Comparison of ENCODE assay signal across 24 mouse cellular contexts in the genomic region with DNA sequence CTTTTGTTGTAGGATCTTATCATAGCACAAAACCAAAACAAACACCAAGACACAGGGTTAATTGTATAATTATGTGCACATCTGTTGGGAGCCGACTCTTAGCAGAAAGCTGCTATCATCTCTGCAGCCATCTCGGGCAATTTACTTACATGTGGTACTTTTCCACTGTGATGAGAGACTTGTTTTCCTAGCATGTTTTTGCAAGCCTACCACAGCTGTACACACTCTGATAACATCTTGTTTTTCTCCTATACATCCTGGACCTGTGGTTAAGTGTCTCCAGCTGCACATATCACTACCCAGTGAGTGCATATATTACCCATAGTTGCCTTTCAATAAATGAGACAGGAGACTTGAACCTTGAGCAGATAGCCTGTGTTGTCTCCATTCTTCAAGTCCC. TPM values are rescaled to one million over a fixed set of nuclear protein-coding genes. Genes with fewer than 3 reads are reported as not detected.
A peak's percentile ranks its signal among the peaks of the same experiment; 100 is the strongest.
DNase-seq lines count a peak whose midpoint lies in the region; ATAC-seq and TF ChIP-seq lines count a peak whose summit lies in the region.
"Had no signal": no experiment of that assay in that cellular context is flagged by ENCODE, and none has a peak within 500 bp of the region (broad histone marks: within the 10 kb centered on the region; RNA-seq: fewer than 3 reads in every experiment).

No protein-coding gene starts in this region.

- TF ChIP-seq EP300 in CH12.LX (IDR thresholded peaks at IDR 0.05; ENCODE audit: low read length) = no peak

- DNase-seq in frontal cortex, postnatal 10 days (ENCODE audit: low spot score in 2 of 2) = no peak
- DNase-seq in CH12.LX (ENCODE audit: extremely low read depth) = no peak
- peak; percentile 46 for DNase-seq in thymus, postnatal 25 days
- DNase-seq in cerebellum, adult 11-12 months = no peak
- DNase-seq in cerebellum, adult 2 months = no peak
- no peak for DNase-seq in yolk sac, embryonic 10.5 days (ENCODE audit: low spot score)
- DNase-seq: adrenal gland, postnatal 14 days; cerebellum, postnatal 10 days; gastrocnemius, adult 2 months; heart, postnatal 10 days; kidney, adult 11 months; liver, embryonic 13.5 days; lung, adult 2 months; lung, postnatal 14 days; right cerebral cortex, postnatal 14 days had no signal

- no peak overlapping the region for H3K4me3 ChIP-seq in CH12.LX (replicated peaks in 1 of 3; ENCODE audit: low read depth in 2 of 3, low read length in 2 of 3, poor library complexity in 1 of 3)
- H3K4me3 ChIP-seq in cerebellum, adult 2 months (replicated peaks; ENCODE audit: insufficient read depth, low read depth, low read length) = no peak overlapping the region
- H3K4me3 ChIP-seq: forebrain, embryonic 10.5 days; gastrocnemius, adult 2 months; heart, embryonic 10.5 days; hindbrain, embryonic 10.5 days; limb, embryonic 13.5 days; liver, embryonic 13.5 days; midbrain, embryonic 13.5 days; neural tube, embryonic 12.5 days had no signal

- H3K27me3 ChIP-seq in CH12.LX (replicated peaks) = no peaks in the 10 kb centered on the region
- no peaks in the 10 kb centered on the region for H3K27me3 ChIP-seq in cerebellum, adult 2 months (ENCODE audit: control insufficient read depth, insufficient read depth, low read length)
- H3K27me3 ChIP-seq: limb, embryonic 13.5 days; liver, embryonic 13.5 days; midbrain, embryonic 13.5 days; neural tube, embryonic 12.5 days had no signal

- ATAC-seq in frontal cortex, adult (ENCODE audit: low TSS enrichment) = peak; percentile 16; the same call in 1 of the 2 replicates
- ATAC-seq in inflammation-experienced regulatory T-cells, adult 6 months = peak; percentile 48
- ATAC-seq: hindbrain, postnatal 0 days; midbrain, embryonic 13.5 days had no signal

- WGBS in cerebellum, adult 2 months = 69% methylated on average over 2 of the region's 2 CpGs

- peaks cover 0 to 2% of the 10 kb centered on the region in 2 experiments; a peak in 2 of 4 replicates for H3K4me1 ChIP-seq in CH12.LX (ENCODE audit: control insufficient read depth in 1 of 2, insufficient read depth in 2 of 2)
- H3K4me1 ChIP-seq in cerebellum, adult 2 months (ENCODE audit: control insufficient read depth, insufficient read depth, low read length) = no peaks in the 10 kb centered on the region
- H3K4me1 ChIP-seq: forebrain, embryonic 10.5 days; heart, embryonic 10.5 days; hindbrain, embryonic 10.5 days; limb, embryonic 13.5 days; liver, embryonic 13.5 days; midbrain, embryonic 13.5 days; neural tube, embryonic 12.5 days had no signal

- no peaks in the 10 kb centered on the region for H3K9me3 ChIP-seq in CH12.LX (replicated peaks; ENCODE audit: low read length)
- H3K9me3 ChIP-seq: forebrain, embryonic 10.5 days; heart, embryonic 10.5 days; hindbrain, embryonic 10.5 days; limb, embryonic 13.5 days; liver, embryonic 13.5 days; midbrain, embryonic 13.5 days; neural tube, embryonic 12.5 days had no signal

- dilution Hi-C loops in CH12.LX (cut with MboI; ENCODE audit: extremely low pct_ligation_motif_present, extremely low pct_unique_long_range_greater_than_20kb, low sequenced_read_pairs) = no loop called here

- in situ Hi-C loops in CH12.LX (cut with MboI; ENCODE audit: low pct_ligation_motif_present, low pct_unique_long_range_greater_than_20kb, low sequenced_read_pairs) = no loop called here

- TF ChIP-seq RAD21 in CH12.LX (IDR thresholded peaks at IDR 0.05; ENCODE audit: low read depth, low read length) = no peak

- peaks cover 24 to 59% of the 10 kb centered on the region in 2 experiments for H3K36me3 ChIP-seq in CH12.LX (replicated peaks in 1 of 2; ENCODE audit: control insufficient read depth in 1 of 2, insufficient read depth in 1 of 2, low read length in 1 of 2)

- no peak for TF ChIP-seq CTCF in CH12.LX (conservative IDR thresholded peaks at IDR 0.05 in 1 of 2, IDR thresholded peaks at IDR 0.05 in 1 of 2; ENCODE audit: low read depth in 2 of 2, low read length in 2 of 2)
- no peak for TF ChIP-seq CTCF in cerebellum, adult 2 months (IDR thresholded peaks at IDR 0.05; ENCODE audit: borderline replicate concordance, insufficient read depth, low read depth, low read length)

- H3K9ac ChIP-seq in CH12.LX (ENCODE audit: insufficient read depth, low read depth) = no peak overlapping the region
- H3K9ac ChIP-seq: limb, embryonic 13.5 days; liver, embryonic 13.5 days; midbrain, embryonic 13.5 days; neural tube, embryonic 12.5 days had no signal

- H3K4me2 ChIP-seq in CH12.LX (ENCODE audit: insufficient read depth, low read depth, poor library complexity, severe bottlenecking) = no peak overlapping the region
- H3K4me2 ChIP-seq: limb, embryonic 13.5 days; liver, embryonic 13.5 days; midbrain, embryonic 13.5 days; neural tube, embryonic 12.5 days had no signal

- no peak for TF ChIP-seq POLR2A in CH12.LX (IDR thresholded peaks at IDR 0.05; ENCODE audit: low read depth, low read length)
- no peak for TF ChIP-seq POLR2A in cerebellum, adult 2 months (IDR thresholded peaks at IDR 0.05; ENCODE audit: borderline replicate concordance, insufficient read depth, low read length)

- no peaks in the 10 kb centered on the region for H3K79me2 ChIP-seq in CH12.LX (replicated peaks; ENCODE audit: control insufficient read depth, extremely low read depth, insufficient read depth, poor library complexity, severe bottlenecking)

- no peak overlapping the region for H3K27ac ChIP-seq in CH12.LX (ENCODE audit: insufficient read depth, low read depth)
- H3K27ac ChIP-seq in cerebellum, adult 2 months (ENCODE audit: insufficient read depth, low read length) = no peak overlapping the region
- H3K27ac ChIP-seq: forebrain, embryonic 10.5 days; gastrocnemius, adult 2 months; heart, embryonic 10.5 days; hindbrain, embryonic 10.5 days; hindbrain, postnatal 0 days; limb, embryonic 13.5 days; liver, embryonic 13.5 days; midbrain, embryonic 13.5 days; neural tube, embryonic 12.5 days had no signal

TF ChIP-seq in CH12.LX, 34 proteins besides CTCF, POLR2A, EP300 and RAD21:
- TF ChIP-seq ZMIZ1 (IDR thresholded peaks at IDR 0.05; ENCODE audit: low read depth, low read length) (no peak), POLR2AphosphoS2 (IDR thresholded peaks at IDR 0.05; ENCODE audit: low read depth, low read length) (peak; percentile 19; the same call in 1 of the 2 replicates), UBTF (IDR thresholded peaks at IDR 0.05; ENCODE audit: low read depth, low read length) (no peak), KAT2A (IDR thresholded peaks at IDR 0.05; ENCODE audit: insufficient replicate concordance, low read length) (no peak)

RNA-seq across cellular contexts. Expression of a gene that starts 23.1 kb away (rescaled TPM):
- total RNA-seq in CH12.LX (2012; rRNA removed) (2.2 and 3.3 TPM in 2 replicates), CH12.LX (2014; rRNA removed) (3.2 TPM in 2 replicates)
- 2.1 and 3.0 TPM in 2 replicates for polyA plus RNA-seq in CH12.LX (2012; ENCODE audit: insufficient read length, low read depth)
- polyA plus RNA-seq in inflammation-experienced regulatory T-cells, adult 6 months (2017; shearing (Covaris generic)) = 10 to 100 TPM in 1 of 3 experiments, 1 to 10 TPM in 2; 5.3 to 11.9 (median 6.7) TPM
- polyA plus RNA-seq in cerebellum, adult 2 months (2012; rRNA removed) = 9.7 and 9.9 TPM in 2 replicates

RNA-seq across cellular contexts. Expression of a gene that starts 23.5 kb away (rescaled TPM):
- total RNA-seq in CH12.LX (2012; rRNA removed) (58.7 and 76.9 TPM in 2 replicates), CH12.LX (2014; rRNA removed) (107 and 116 TPM in 2 replicates)
- 97.4 and 112 TPM in 2 replicates for polyA plus RNA-seq in CH12.LX (2012; ENCODE audit: insufficient read length, low read depth)
- polyA plus RNA-seq in inflammation-experienced regulatory T-cells, adult 6 months (2017; shearing (Covaris generic)) = 10 to 100 TPM; 36.9 to 48.5 (median 46.8) TPM
- 20.6 and 22.7 TPM in 2 replicates for polyA plus RNA-seq in cerebellum, adult 2 months (2012; rRNA removed)

RNA-seq across cellular contexts. Expression of a gene that starts 32.0 kb away (rescaled TPM):
- total RNA-seq in CH12.LX (2012; rRNA removed) = 1.8 and 2.2 TPM in 2 replicates
- total RNA-seq in CH12.LX (2014; rRNA removed) = 5.0 and 6.2 TPM in 2 replicates
- polyA plus RNA-seq in CH12.LX (2012; ENCODE audit: insufficient read length, low read depth) = 3.8 and 6.0 TPM in 2 replicates
- 1 to 10 TPM in 2 of 3 experiments, under 1 TPM in 1; 0.84 to 3.0 (median 2.7) TPM for polyA plus RNA-seq in inflammation-experienced regulatory T-cells, adult 6 months (2017; shearing (Covaris generic))
- 20.7 and 21.4 TPM in 2 replicates for polyA plus RNA-seq in cerebellum, adult 2 months (2012; rRNA removed)
